Mouse (Mus musculus) ES-E14 (cell line): ENCODE measurements around the gene Gpbp1l1. TPM values are rescaled to one million over a fixed set of nuclear protein-coding genes. Genes with fewer than 3 reads are reported as not detected.
A peak's percentile ranks its signal among the peaks of the same experiment; 100 is the strongest.

Experiments used
- DNase-seq: peaks from one replicate; pipeline ENCODE4 v3.0.0-alpha.2; 2013; ENCODE audit warnings: low read depth, low spot score
- H3K27ac ChIP-seq: 2 replicates; pipeline ENCODE4 v1.5.1; 2012; ENCODE audit warnings: low read depth, mild to moderate bottlenecking, low read length, moderate library complexity, mixed read lengths; ENCODE audit not compliant: poor library complexity, insufficient read depth, severe bottlenecking
- H3K36me3 ChIP-seq: 2 replicates; pipeline ENCODE4 v1.6.1; 2012; ENCODE audit warnings: mild to moderate bottlenecking, low read length, moderate library complexity, mixed read lengths; ENCODE audit not compliant: control insufficient read depth, poor library complexity, insufficient read depth, severe bottlenecking
- H3K4me1 ChIP-seq, 2 experiments: fragments of 150-350 bp in 1 of 2; sonication (generic) in 1 of 2; 2 replicates each; pipeline ENCODE4 v1.6.1; 2012; ENCODE audit warnings: low read length in 2 of 2, mild to moderate bottlenecking in 1 of 2, mixed read lengths in 1 of 2; ENCODE audit not compliant: control insufficient read depth in 2 of 2, insufficient read depth in 2 of 2, poor library complexity in 1 of 2
- H3K4me3 ChIP-seq, 2 experiments: fragments of 150-350 bp in 1 of 2; sonication (generic) in 1 of 2; 2 replicates each; pipeline ENCODE4 v1.5.1; 2012; ENCODE audit warnings: low read length in 2 of 2, low read depth in 1 of 2, mild to moderate bottlenecking in 1 of 2, mixed read lengths in 1 of 2; ENCODE audit not compliant: insufficient read depth in 1 of 2, poor library complexity in 1 of 2, severe bottlenecking in 1 of 2
- H3K9ac ChIP-seq: 2 replicates; pipeline ENCODE4 v1.6.1; 2012; ENCODE audit warnings: low read depth, mild to moderate bottlenecking, low read length, mixed read lengths; ENCODE audit not compliant: poor library complexity, insufficient read depth, severe bottlenecking
- H3K9me3 ChIP-seq: fragments of 150-350 bp; sonication (generic); 2 replicates; pipeline ENCODE4 v1.6.1; 2012; ENCODE audit warnings: low read depth, mild to moderate bottlenecking, low read length; ENCODE audit not compliant: control insufficient read depth, insufficient read depth
- CHD2 ChIP-seq: IDR thresholded peaks from 2 replicates; pipeline ENCODE4 v1.6.1; 2014; ENCODE audit warnings: mild to moderate bottlenecking, low read depth, low read length, inconsistent platforms
- HCFC1 ChIP-seq: IDR thresholded peaks from 2 replicates; pipeline ENCODE4 v1.6.1; 2012; ENCODE audit warnings: low read length, inconsistent platforms, borderline replicate concordance; ENCODE audit not compliant: insufficient read depth
- MAFK ChIP-seq: IDR thresholded peaks from 2 replicates; pipeline ENCODE4 v1.6.1; 2014; ENCODE audit warnings: mild to moderate bottlenecking, low read depth, low read length, inconsistent platforms; ENCODE audit not compliant: insufficient read depth
- ZC3H11A ChIP-seq: IDR thresholded peaks from 2 replicates; pipeline ENCODE4 v1.6.1; 2012; ENCODE audit warnings: low read depth, mild to moderate bottlenecking, inconsistent platforms, low read length, borderline replicate concordance
- ZNF384 ChIP-seq: IDR thresholded peaks from 2 replicates; pipeline ENCODE4 v1.6.1; 2012; ENCODE audit warnings: low read depth, low read length, inconsistent platforms
- in situ Hi-C, 2 experiments: fragments of 600-800 bp; cut with MboI; formaldehyde crosslinking; loops; one replicate each; pipeline ENCODE4 v1.15.1; 2025; ENCODE audit warnings: low sequenced_read_pairs in 2 of 2, inconsistent platforms in 1 of 2; ENCODE audit not compliant: unreplicated experiment in 2 of 2
- total RNA-seq: library from RNA; depleted of rRNA; stranded (reverse); fragments of 300-350 nt; gene quantifications from 2 replicates; pipeline ENCODE4 v1.2.3, GENCODE M21; 2012; rRNA removed

Gene Gpbp1l1
- total RNA-seq, 1 experiment: 65.9 TPM

DNA sequence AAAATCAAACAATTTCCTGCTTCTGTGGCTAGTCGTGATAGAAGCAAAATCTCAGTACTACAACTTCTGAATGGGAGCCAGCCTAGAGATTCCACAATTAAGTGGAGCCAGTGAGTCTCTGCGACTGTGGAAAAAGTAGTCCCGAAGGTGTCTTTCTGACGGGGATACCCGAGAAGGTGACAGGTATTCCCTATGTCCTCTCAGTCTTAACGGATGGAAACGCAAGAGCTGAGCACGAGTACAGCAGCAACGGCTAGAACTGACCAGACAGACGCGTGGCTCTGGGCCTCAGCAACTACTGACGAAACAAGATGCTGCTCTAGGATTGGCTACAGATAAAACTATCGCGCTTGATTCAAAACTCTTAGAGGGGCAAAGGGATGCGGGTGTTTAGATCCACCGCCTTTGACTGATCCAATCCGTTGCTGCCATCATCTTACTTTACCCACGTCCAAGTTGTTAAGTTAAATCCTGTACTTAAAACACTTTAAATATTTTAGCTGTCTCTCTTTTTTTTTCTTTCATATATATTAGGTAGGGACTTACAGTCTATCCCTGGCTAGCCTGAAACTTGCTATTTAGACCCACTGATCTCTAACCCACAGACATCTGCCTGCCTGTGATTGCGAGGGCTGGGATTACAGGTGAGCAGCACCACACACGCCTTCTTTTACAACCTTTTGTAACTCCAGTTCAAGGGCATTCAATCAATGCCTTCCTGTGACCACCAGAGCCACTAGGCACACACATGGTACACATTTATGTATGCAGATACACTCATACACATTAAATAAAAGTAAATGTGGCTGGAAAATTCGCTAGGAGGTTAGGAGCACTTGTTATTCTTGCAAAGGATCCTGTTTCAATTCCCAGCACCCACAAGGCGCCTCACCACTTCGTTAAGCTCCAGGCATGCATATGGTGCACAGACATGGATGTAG is 70.5 kb downstream of the Gpbp1l1 start, which contains the start of gene Nasp:
Gene Nasp, minus strand, starts transcription at position 220 of the 941 bp plus-strand sequence.
- TF ChIP-seq ZC3H11A: no peak
- peak; percentile 94 for TF ChIP-seq CHD2
- H3K4me1 ChIP-seq: peaks cover 0 to 2% of the 10 kb centered on the region in 2 experiments; a peak in 1 of 4 replicates
- in situ Hi-C loops: no loop called here

DNA sequence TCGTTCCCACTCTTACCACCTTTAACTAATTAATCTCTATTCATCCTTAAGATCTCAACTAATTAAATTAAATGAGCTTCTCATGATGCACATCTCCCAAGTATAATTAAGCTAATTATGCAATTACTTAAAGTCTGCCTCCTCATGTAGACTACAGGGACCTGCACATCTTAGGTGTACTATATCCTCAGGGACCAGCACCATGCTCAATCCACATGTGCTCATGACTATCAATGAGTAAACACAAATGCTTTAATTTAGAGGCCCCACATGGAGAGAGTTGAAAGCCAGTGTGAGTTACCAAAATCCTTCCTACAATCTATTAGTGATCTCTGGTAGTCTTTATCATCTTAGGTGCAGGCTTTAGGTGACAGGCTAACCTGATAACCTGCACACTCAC is 77.7 kb downstream of the Gpbp1l1 start:
- no peak for DNase-seq
- H3K4me1 ChIP-seq: peaks cover 0 to 2% of the 10 kb centered on the region in 2 experiments; a peak in 1 of 4 replicates
- no peak overlapping the region for H3K27ac ChIP-seq
- H3K4me3 ChIP-seq: no peak overlapping the region
- in situ Hi-C loops: no loop called here
- H3K9ac ChIP-seq: no peak overlapping the region
- no peaks in the 10 kb centered on the region for H3K9me3 ChIP-seq
- TF ChIP-seq ZC3H11A: no peak
- TF ChIP-seq HCFC1: no peak
- no peak for TF ChIP-seq CHD2
- TF ChIP-seq ZNF384: no peak
- no peak for TF ChIP-seq MAFK
- peaks cover 22% of the 10 kb centered on the region for H3K36me3 ChIP-seq

More for the DNA sequence above, 70.5 kb downstream of the Gpbp1l1 start, which contains the start of gene Nasp:
- peak; percentile 79 for DNase-seq
- H3K4me3 ChIP-seq: peak within 1 kb of the TSS; percentile 93 to 96
- H3K36me3 ChIP-seq: peaks cover 3% of the 10 kb centered on the region
- H3K9me3 ChIP-seq: no peaks in the 10 kb centered on the region
- peak within 1 kb of the TSS; percentile 100 for H3K9ac ChIP-seq
- peak within 1 kb of the TSS; percentile 89 for H3K27ac ChIP-seq

DNA sequence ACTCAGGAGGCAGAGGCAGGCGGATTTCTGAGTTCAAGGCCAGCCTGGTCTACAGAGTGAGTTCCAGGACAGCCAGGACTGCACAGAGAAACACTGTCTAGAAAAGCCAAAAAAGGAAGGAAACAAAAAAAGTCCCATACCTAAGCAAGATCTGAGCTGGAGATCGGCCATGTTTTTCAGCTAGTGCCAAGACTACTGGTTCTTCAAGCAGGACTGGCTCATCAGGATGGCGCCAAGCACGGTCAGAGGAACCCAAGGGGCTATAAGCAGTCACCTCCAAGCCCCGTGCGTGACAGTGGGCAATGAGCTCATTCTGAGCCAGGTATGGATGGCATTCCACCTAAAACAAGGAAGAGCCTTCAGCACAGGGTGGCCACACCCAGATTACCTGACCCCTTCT is 81.4 kb downstream of the Gpbp1l1 start:
- DNase-seq: no peak
- no peak for TF ChIP-seq CHD2
- TF ChIP-seq ZC3H11A: no peak
- no peak for TF ChIP-seq MAFK
- TF ChIP-seq HCFC1: no peak
- no peak for TF ChIP-seq ZNF384
- Histone ChIP-seq H3K4me3 (no peak overlapping the region), H3K27ac (no peak overlapping the region), H3K9ac (no peak overlapping the region), H3K9me3 (no peaks in the 10 kb centered on the region), H3K4me1 (no peaks in the 10 kb centered on the region; a peak in 1 of 4 replicates), H3K36me3 (peaks cover 35% of the 10 kb centered on the region)
- in situ Hi-C loops: no loop called here

DNA sequence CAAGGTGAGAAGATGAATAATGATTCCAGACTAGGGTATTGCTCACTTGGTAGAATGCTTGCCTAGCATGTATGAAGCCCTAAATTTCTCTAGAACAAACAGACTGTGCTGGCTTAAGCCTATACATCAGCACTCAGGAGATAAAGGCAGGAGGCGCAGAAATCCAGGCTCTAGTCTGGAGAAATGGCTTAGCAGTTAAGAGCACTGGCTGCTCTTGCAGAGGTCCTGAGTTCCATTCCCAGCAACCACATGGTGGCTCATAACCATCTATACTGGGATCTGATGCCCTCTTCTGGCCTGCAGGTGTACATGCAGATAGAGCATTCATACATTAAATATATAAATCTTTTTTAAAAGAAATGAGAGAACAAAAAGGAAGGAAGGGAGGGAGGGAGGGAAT is 84.6 kb downstream of the Gpbp1l1 start:
- Histone ChIP-seq H3K9me3 (no peaks in the 10 kb centered on the region), H3K36me3 (peaks cover 38% of the 10 kb centered on the region), H3K9ac (no peak overlapping the region), H3K4me3 (no peak overlapping the region), H3K27ac (no peak overlapping the region), H3K4me1 (no peaks in the 10 kb centered on the region; a peak in 2 of 4 replicates)
- in situ Hi-C loops: no loop called here
- DNase-seq: no peak
- TF ChIP-seq HCFC1: no peak
- no peak for TF ChIP-seq ZNF384
- TF ChIP-seq CHD2: no peak
- TF ChIP-seq MAFK: no peak
- TF ChIP-seq ZC3H11A: no peak

Other genes starting within 250 kb of the Gpbp1l1 start
- 24.5 and 28.4 TPM in 2 replicates for gene Mast2, start 93.5 kb upstream of the Gpbp1l1 start, total RNA-seq
- 2.6 and 3.7 TPM in 2 replicates for gene Ipp, start 50.1 kb upstream of the Gpbp1l1 start, total RNA-seq
- 10.1 and 11.4 TPM in 2 replicates for gene Tmem69, start 1.7 kb upstream of the Gpbp1l1 start, total RNA-seq
- 2.7 and 2.9 TPM in 2 replicates for gene Ccdc17, start 39.0 kb downstream of the Gpbp1l1 start, total RNA-seq
- gene Nasp, start 70.3 kb downstream of the Gpbp1l1 start, total RNA-seq: 325 and 342 TPM in 2 replicates
- 197 and 262 TPM in 2 replicates for gene Akr1a1, start 94.0 kb downstream of the Gpbp1l1 start, total RNA-seq
- gene Prdx1, start 127.9 kb downstream of the Gpbp1l1 start, total RNA-seq: 444 and 682 TPM in 2 replicates
- 15.8 and 18.7 TPM in 2 replicates for gene Mmachc, start 150.7 kb downstream of the Gpbp1l1 start, total RNA-seq
- gene Ccdc163, start 150.9 kb downstream of the Gpbp1l1 start, total RNA-seq: 18.6 and 21.9 TPM in 2 replicates
- 15.3 and 20.6 TPM in 2 replicates for gene Tesk2, start 163.3 kb downstream of the Gpbp1l1 start, total RNA-seq
- gene Toe1, start 250.0 kb downstream of the Gpbp1l1 start, total RNA-seq: 47.4 and 51.9 TPM in 2 replicates